ENCODE assay signal across 14 mouse cellular contexts in the genomic region with DNA sequence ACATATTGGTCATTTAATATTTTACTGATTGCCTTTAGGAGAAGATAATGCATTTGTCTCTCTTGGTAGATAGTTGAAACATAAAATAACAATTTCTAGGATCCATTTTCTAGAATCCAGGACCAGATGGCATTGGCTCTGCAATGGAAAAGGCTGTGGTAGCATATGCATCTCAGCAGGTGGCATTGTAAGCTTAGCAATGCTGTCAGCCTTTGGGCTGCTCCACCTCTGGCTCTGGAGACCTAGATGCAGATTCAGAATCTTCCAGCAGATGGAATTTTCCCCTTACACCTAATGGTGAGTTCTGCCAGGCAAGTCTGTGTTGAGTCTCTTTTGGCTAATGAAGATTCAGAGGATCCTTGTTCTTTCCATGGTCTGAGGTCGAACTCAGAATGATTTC. TPM values are rescaled to one million over a fixed set of nuclear protein-coding genes. Genes with fewer than 3 reads are reported as not detected.
DNase-seq lines count a peak whose midpoint lies in the region; ATAC-seq and TF ChIP-seq lines count a peak whose summit lies in the region.
"Had no signal": no experiment of that assay in that cellular context is flagged by ENCODE, and none has a peak within 500 bp of the region (broad histone marks: within the 10 kb centered on the region; RNA-seq: fewer than 3 reads in every experiment).

No protein-coding gene starts in this region.

- 62% methylated on average over 1 of the region's 1 CpGs for WGBS in lung, postnatal 0 days

- no peak overlapping the region for H3K4me3 ChIP-seq in gastrocnemius, adult 2 months
- H3K4me3 ChIP-seq in lung, postnatal 0 days (ENCODE audit: low read depth, low read length): no peak overlapping the region
- H3K4me3 ChIP-seq: heart, embryonic 13.5 days; limb, embryonic 15.5 days; stomach, embryonic 15.5 days had no signal

- intact Hi-C loops in gastrocnemius, adult 2 months (cut with DNase I): no loop called here

- peak; percentile 49 for TF ChIP-seq CTCF in gastrocnemius, adult 2 months (IDR thresholded peaks at IDR 0.05)
- peak; percentile 44 for TF ChIP-seq CTCF in lung, postnatal 0 days (IDR thresholded peaks at IDR 0.05)

- H3K27ac ChIP-seq in gastrocnemius, adult 2 months: no peak overlapping the region
- no peak overlapping the region for H3K27ac ChIP-seq in lung, postnatal 0 days (ENCODE audit: low read length)
- H3K27ac ChIP-seq: heart, embryonic 13.5 days; limb, embryonic 15.5 days; stomach, embryonic 15.5 days had no signal

- H3K4me1 ChIP-seq in lung, postnatal 0 days (ENCODE audit: insufficient read depth, low read depth, low read length): no peaks in the 10 kb centered on the region
- H3K4me1 ChIP-seq: heart, embryonic 13.5 days; limb, embryonic 15.5 days; stomach, embryonic 15.5 days had no signal

- no peaks in the 10 kb centered on the region for H3K9me3 ChIP-seq in lung, postnatal 0 days (ENCODE audit: low read length)
- H3K9me3 ChIP-seq: heart, embryonic 13.5 days; limb, embryonic 15.5 days; stomach, embryonic 15.5 days had no signal

- TF ChIP-seq EP300 in lung, postnatal 0 days (IDR thresholded peaks at IDR 0.05): no peak

- no peaks in the 10 kb centered on the region for H3K27me3 ChIP-seq in lung, postnatal 0 days (replicated peaks; ENCODE audit: insufficient read depth, low read length)
- H3K27me3 ChIP-seq: heart, embryonic 13.5 days; limb, embryonic 15.5 days; stomach, embryonic 15.5 days had no signal

- no peaks in the 10 kb centered on the region for H3K36me3 ChIP-seq in lung, postnatal 0 days (ENCODE audit: insufficient read depth, low read length)
- H3K36me3 ChIP-seq: heart, embryonic 13.5 days; limb, embryonic 15.5 days; stomach, embryonic 15.5 days had no signal

- H3K9ac ChIP-seq in lung, postnatal 0 days (replicated peaks; ENCODE audit: low read depth): no peak overlapping the region
- H3K9ac ChIP-seq: heart, embryonic 13.5 days; limb, embryonic 15.5 days; stomach, embryonic 15.5 days had no signal

- no peak for ATAC-seq in lung, postnatal 0 days
- ATAC-seq in CD4-positive, CD25-positive, alpha-beta regulatory T cell, adult 4 months: no peak

- no peak for DNase-seq in gastrocnemius, adult 2 months
- no peak for DNase-seq in gastrocnemius, adult 18-20 months (ENCODE audit: low spot score)
- no peak for DNase-seq in lung, postnatal 0 days (ENCODE audit: low spot score)
- no peak for DNase-seq in lung, postnatal 25 days (ENCODE audit: low spot score)
- DNase-seq in cerebellum, adult 11-12 months: peak; percentile 64
- DNase-seq in retina, embryonic 14.5 days (ENCODE audit: low spot score): peak; percentile 7
- DNase-seq in testis, postnatal 10 days (ENCODE audit: low spot score): no peak
- DNase-seq: layer of hippocampus, adult 9-11 months; lung, postnatal 4 days; right cerebral cortex, adult 18-20 months had no signal

- no peak overlapping the region for H3K4me2 ChIP-seq in lung, postnatal 0 days (replicated peaks; ENCODE audit: low read depth, low read length)
- H3K4me2 ChIP-seq: heart, embryonic 13.5 days; limb, embryonic 15.5 days; stomach, embryonic 15.5 days had no signal

RNA-seq across cellular contexts. Expression of a gene that starts 44.3 kb away (rescaled TPM):
- total RNA-seq in gastrocnemius, adult 2 months (2021): 1 to 10 TPM; 1.1 to 1.4 TPM
- under 1 TPM; 0.48 to 0.90 TPM for total RNA-seq in gastrocnemius, adult 18-20 months (2021)
- polyA plus RNA-seq in lung, postnatal 0 days (2015; fragmentation: Nextera tagmentation; extraction: Ambion mirVana): 6.6 TPM in 2 replicates
- polyA plus RNA-seq in CD4-positive, CD25-positive, alpha-beta regulatory T cell, adult 4 months (2017; shearing (Covaris generic)): not detected

Comparison
In these comparisons a context has a peak if more than half of its experiments do, and no peak if none do; other contexts are left out.
1. DNase-seq: peak in cerebellum, adult 11-12 months (single experiment) and retina, embryonic 14.5 days (single experiment); none in gastrocnemius, adult 2 months (single experiment), gastrocnemius, adult 18-20 months (single experiment), lung, postnatal 0 days (single experiment), lung, postnatal 25 days (single experiment) and testis, postnatal 10 days (single experiment).